Mouse (Mus musculus) bone marrow, adult 2 months (tissue): ENCODE data around the gene B3gnt8. TPM values are rescaled to one million over a fixed set of nuclear protein-coding genes. Genes with fewer than 3 reads are reported as not detected.

Experiments used
- H3K27ac ChIP-seq: fragments of 200-500 bp; 2 replicates; pipeline ENCODE4 v1.5.1; 2012; ENCODE audit warnings: low read depth, mild to moderate bottlenecking, control low read depth, inconsistent platforms, low read length; ENCODE audit not compliant: control insufficient read depth, poor library complexity, insufficient read depth
- H3K4me1 ChIP-seq: fragments of 200-500 bp; 2 replicates; pipeline ENCODE4 v1.6.1; 2011; ENCODE audit warnings: low read length; ENCODE audit not compliant: control insufficient read depth, insufficient read depth
- H3K4me3 ChIP-seq: fragments of 200-500 bp; replicated peaks from 2 replicates; pipeline ENCODE3; 2011; ENCODE audit warnings: mild to moderate bottlenecking, low read depth, low read length, control low read depth; ENCODE audit not compliant: control insufficient read depth
- CTCF ChIP-seq: fragments of 200-500 bp; IDR thresholded peaks from 2 replicates; pipeline ENCODE4 v1.5.1; 2011; ENCODE audit warnings: low read length, control low read depth; ENCODE audit not compliant: control insufficient read depth, insufficient read depth
- POLR2A ChIP-seq: fragments of 200-500 bp; IDR thresholded peaks from 2 replicates; pipeline ENCODE4 v1.6.1; 2011; ENCODE audit warnings: low read depth, mild to moderate bottlenecking, control low read depth, low read length, borderline replicate concordance; ENCODE audit not compliant: control insufficient read depth
- WGBS: fragments of 180-500 bp; shearing (Covaris S2); methylation state at CpG from one replicate; pipeline ENCODE4 v1.1.7; 2018; 5-methylcytosine and 5-hydroxymethylcytosine counted together
- polyA plus RNA-seq: library from polyadenylated mRNA; stranded (reverse); fragments of >200 nt; gene quantifications from 2 replicates; pipeline ENCODE4 v1.2.4, GENCODE M21; 2011; ENCODE audit warnings: low replicate concordance; ENCODE audit not compliant: missing spikeins, insufficient read depth, insufficient read length

B3gnt8 gene
- polyA plus RNA-seq, 1 experiment, result 26.9 TPM

- Histone ChIP-seq H3K4me3 (no peak overlapping the region), H3K4me1 (peaks cover 12% of the 10 kb centered on the region), H3K27ac (no peak overlapping the region)
- 94% methylated on average over 4 of the region's 4 CpGs for WGBS
- TF ChIP-seq POLR2A, result no peak
- no peak for TF ChIP-seq CTCF
Measured at GRCm38 (mm10) chr7:25639754-25640153, 13.3 kb downstream of the B3gnt8 start.

GRCm38 (mm10) chr7:25644136-25644535, 17.7 kb downstream of the B3gnt8 start:
- Histone ChIP-seq H3K27ac (no peak overlapping the region), H3K4me1 (peaks cover 23% of the 10 kb centered on the region), H3K4me3 (no peak overlapping the region)
- TF ChIP-seq POLR2A (no peak), CTCF (no peak)
- 20% methylated on average over 10 of the region's 10 CpGs for WGBS

DNA sequence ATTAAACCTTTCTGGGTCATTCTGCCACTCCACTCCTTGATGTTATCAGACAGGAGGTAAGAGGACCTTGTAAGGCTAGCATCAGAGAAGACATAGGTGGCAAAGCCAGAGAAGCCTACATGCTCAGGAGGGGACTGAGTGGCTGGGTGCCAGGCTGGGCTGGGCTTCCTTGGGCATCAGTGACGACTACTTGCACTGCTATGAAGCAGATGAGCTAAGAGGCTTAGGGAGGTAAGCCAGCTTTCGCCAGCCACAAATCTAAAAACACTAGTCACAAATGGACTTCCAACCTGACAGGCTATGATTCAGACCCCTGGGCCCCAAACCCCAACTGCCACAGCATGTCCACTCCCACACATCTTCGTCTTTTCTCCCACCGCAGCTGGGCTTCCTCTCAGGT, 18.2 kb downstream of the B3gnt8 start:
- H3K27ac ChIP-seq, result peak overlapping the region; percentile 36
- H3K4me3 ChIP-seq, result no peak overlapping the region
- TF ChIP-seq POLR2A (no peak), CTCF (no peak)
- peaks cover 25% of the 10 kb centered on the region for H3K4me1 ChIP-seq
- 10% methylated on average over 4 of the region's 4 CpGs for WGBS

DNA sequence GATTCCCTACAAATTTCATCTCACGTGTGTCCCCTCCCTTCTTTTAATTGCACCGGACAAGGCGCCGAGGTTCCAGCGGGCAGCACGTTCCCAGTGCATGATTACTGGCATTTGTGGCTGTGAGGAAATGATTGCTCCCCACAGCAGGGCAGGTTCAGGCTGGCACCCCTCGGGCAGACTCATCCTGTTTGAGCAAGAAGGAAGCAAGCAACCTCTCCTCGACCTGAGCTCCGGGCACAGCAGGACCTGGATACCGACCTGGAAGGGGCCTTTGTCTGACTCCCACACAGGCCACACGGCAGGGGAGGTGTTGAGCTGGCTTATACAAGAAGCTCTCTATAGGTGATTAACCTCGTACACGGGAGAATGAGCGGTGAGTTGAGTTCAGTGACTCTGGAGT, 18.6 kb downstream of the B3gnt8 start:
- 13% methylated on average over 14 of the region's 14 CpGs for WGBS
- H3K4me1 ChIP-seq, result peaks cover 25% of the 10 kb centered on the region

GRCm38 (mm10) chr7:25647574-25648123, 21.2 kb downstream of the B3gnt8 start:
- TF ChIP-seq POLR2A, result no peak
- TF ChIP-seq CTCF, result peak; percentile 74
- Histone ChIP-seq H3K4me3 (no peak overlapping the region), H3K27ac (peak overlapping the region; percentile 79), H3K4me1 (peaks cover 25% of the 10 kb centered on the region)
- WGBS, result 20% methylated on average over 5 of the region's 5 CpGs

More for the DNA sequence above, 18.6 kb downstream of the B3gnt8 start:
- Histone ChIP-seq H3K27ac (peak overlapping the region; percentile 36), H3K4me3 (no peak overlapping the region)
- no peak for TF ChIP-seq CTCF
- TF ChIP-seq POLR2A, result no peak

GRCm38 (mm10) chr7:25649839-25650238, 23.4 kb downstream of the B3gnt8 start:
- no peak overlapping the region for H3K4me3 ChIP-seq
- H3K4me1 ChIP-seq, result peaks cover 16% of the 10 kb centered on the region
- peak overlapping the region; percentile 71 for H3K27ac ChIP-seq
- 7% methylated on average over 5 of the region's 5 CpGs for WGBS
- TF ChIP-seq CTCF (no peak), POLR2A (no peak)

DNA sequence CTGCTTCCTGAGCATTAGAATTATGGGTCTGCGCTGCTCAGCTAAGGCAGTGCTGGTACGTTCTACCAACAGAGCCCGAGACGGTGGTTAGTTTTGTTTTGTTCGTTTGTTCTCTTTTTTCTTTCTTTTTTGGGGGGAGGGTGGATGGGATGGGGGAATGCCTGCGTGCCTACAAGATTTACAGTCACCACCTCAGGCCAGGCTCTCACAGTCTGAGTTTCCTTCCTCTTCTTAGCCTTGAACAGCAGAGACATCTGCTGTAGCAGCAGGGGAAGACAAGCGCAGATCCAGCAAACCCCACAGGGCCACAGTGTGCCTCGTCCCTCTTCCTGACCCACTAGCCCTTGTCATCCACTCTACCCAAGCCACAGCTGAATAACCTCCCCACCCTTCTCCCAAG, 24.8 kb downstream of the B3gnt8 start:
- TF ChIP-seq POLR2A (no peak), CTCF (peak; percentile 80)
- peak overlapping the region; percentile 26 for H3K4me3 ChIP-seq
- WGBS, result 5% methylated on average over 8 of the region's 8 CpGs
- H3K27ac ChIP-seq, result peak overlapping the region; percentile 88
- H3K4me1 ChIP-seq, result peaks cover 12% of the 10 kb centered on the region

GRCm38 (mm10) chr7:25652244-25652759, 25.8 kb downstream of the B3gnt8 start:
- peaks cover 7% of the 10 kb centered on the region for H3K4me1 ChIP-seq
- TF ChIP-seq POLR2A (no peak), CTCF (no peak)
- WGBS, result 6% methylated on average over 12 of the region's 12 CpGs
- H3K27ac ChIP-seq, result peak overlapping the region; percentile 54
- H3K4me3 ChIP-seq, result no peak overlapping the region
